Mouse (Mus musculus): ENCODE measurements at regions not wholly inside any gene's neighbourhood (a gene's known extent, or its start where the extent isn't known, plus 50 kb on each side); places are given as distances from the start of the nearest gene placed in this dataset.

GRCm38 (mm10) chr6:99786977-99787376 lies 60.8 kb upstream of the Prok2 start:
- no peak overlapping the region for H3K27ac ChIP-seq (ENCODE audit: low read length)
- H3K9me3 ChIP-seq (replicated peaks; ENCODE audit: control insufficient read depth, low read length, poor library complexity, severe bottlenecking), result no peaks in the 10 kb centered on the region
- H3K27me3 ChIP-seq (ENCODE audit: control insufficient read depth, insufficient read depth, low read depth, low read length), result no peaks in the 10 kb centered on the region
- H3K4me1 ChIP-seq (ENCODE audit: control insufficient read depth, insufficient read depth, low read length), result no peaks in the 10 kb centered on the region; the same call in 1 of the 2 replicates
- H3K36me3 ChIP-seq (ENCODE audit: control insufficient read depth, insufficient read depth, low read length), result no peaks in the 10 kb centered on the region
- ATAC-seq, result no peak
- no peak overlapping the region for H3K9ac ChIP-seq (ENCODE audit: low read depth, low read length)
- no peak overlapping the region for H3K4me3 ChIP-seq (ENCODE audit: low read depth, low read length)
- WGBS, result 90% methylated on average over 7 of the region's 7 CpGs
- H3K4me2 ChIP-seq (ENCODE audit: low read length), result no peak overlapping the region

GRCm38 (mm10) chr6:99785212-99785611 lies 59.0 kb upstream of the Prok2 start:
- ATAC-seq, result no peak
- Histone ChIP-seq H3K36me3 (ENCODE audit: control insufficient read depth, insufficient read depth, low read length) (no peaks in the 10 kb centered on the region), H3K9me3 (replicated peaks; ENCODE audit: control insufficient read depth, low read length, poor library complexity, severe bottlenecking) (no peaks in the 10 kb centered on the region), H3K4me1 (ENCODE audit: control insufficient read depth, insufficient read depth, low read length) (no peaks in the 10 kb centered on the region; the same call in 1 of the 2 replicates), H3K27ac (ENCODE audit: low read length) (no peak overlapping the region), H3K4me2 (ENCODE audit: low read length) (no peak overlapping the region), H3K9ac (ENCODE audit: low read depth, low read length) (no peak overlapping the region), H3K4me3 (ENCODE audit: low read depth, low read length) (no peak overlapping the region), H3K27me3 (ENCODE audit: control insufficient read depth, insufficient read depth, low read depth, low read length) (no peaks in the 10 kb centered on the region)
- 90% methylated on average over 6 of the region's 6 CpGs for WGBS

- H3K27ac ChIP-seq (ENCODE audit: low read length), result no peak overlapping the region
- no peak for ATAC-seq
- WGBS, result 86% methylated on average over 3 of the region's 3 CpGs
Observed at GRCm38 (mm10) chr6:99784804-99785203, 58.6 kb upstream of the Prok2 start.

GRCm38 (mm10) chr6:99784285-99784684 lies 58.1 kb upstream of the Prok2 start:
- Histone ChIP-seq H3K27ac (ENCODE audit: low read length) (no peak overlapping the region), H3K27me3 (ENCODE audit: control insufficient read depth, insufficient read depth, low read depth, low read length) (no peaks in the 10 kb centered on the region), H3K4me1 (ENCODE audit: control insufficient read depth, insufficient read depth, low read length) (no peaks in the 10 kb centered on the region; the same call in 1 of the 2 replicates), H3K4me2 (ENCODE audit: low read length) (no peak overlapping the region), H3K9me3 (replicated peaks; ENCODE audit: control insufficient read depth, low read length, poor library complexity, severe bottlenecking) (no peaks in the 10 kb centered on the region), H3K9ac (ENCODE audit: low read depth, low read length) (no peak overlapping the region), H3K4me3 (ENCODE audit: low read depth, low read length) (no peak overlapping the region), H3K36me3 (ENCODE audit: control insufficient read depth, insufficient read depth, low read length) (no peaks in the 10 kb centered on the region)
- WGBS, result 39% methylated on average over 8 of the region's 8 CpGs
- no peak for ATAC-seq

More at GRCm38 (mm10) chr6:99784804-99785203, 58.6 kb upstream of the Prok2 start:
- H3K9me3 ChIP-seq (replicated peaks; ENCODE audit: control insufficient read depth, low read length, poor library complexity, severe bottlenecking), result no peaks in the 10 kb centered on the region
- H3K4me3 ChIP-seq (ENCODE audit: low read depth, low read length), result no peak overlapping the region
- H3K4me2 ChIP-seq (ENCODE audit: low read length), result no peak overlapping the region
- H3K4me1 ChIP-seq (ENCODE audit: control insufficient read depth, insufficient read depth, low read length), result no peaks in the 10 kb centered on the region; the same call in 1 of the 2 replicates
- no peaks in the 10 kb centered on the region for H3K36me3 ChIP-seq (ENCODE audit: control insufficient read depth, insufficient read depth, low read length)
- H3K9ac ChIP-seq (ENCODE audit: low read depth, low read length), result no peak overlapping the region
- no peaks in the 10 kb centered on the region for H3K27me3 ChIP-seq (ENCODE audit: control insufficient read depth, insufficient read depth, low read depth, low read length)

- no peak overlapping the region for H3K4me2 ChIP-seq (ENCODE audit: low read length)
- no peak for ATAC-seq
- no peak overlapping the region for H3K27ac ChIP-seq (ENCODE audit: low read length)
- 89% methylated on average over 2 of the region's 2 CpGs for WGBS
- H3K4me1 ChIP-seq (ENCODE audit: control insufficient read depth, insufficient read depth, low read length), result no peaks in the 10 kb centered on the region; the same call in 1 of the 2 replicates
- H3K9me3 ChIP-seq (replicated peaks; ENCODE audit: control insufficient read depth, low read length, poor library complexity, severe bottlenecking), result no peaks in the 10 kb centered on the region
- H3K27me3 ChIP-seq (ENCODE audit: control insufficient read depth, insufficient read depth, low read depth, low read length), result no peaks in the 10 kb centered on the region
- H3K36me3 ChIP-seq (ENCODE audit: control insufficient read depth, insufficient read depth, low read length), result no peaks in the 10 kb centered on the region
- no peak overlapping the region for H3K4me3 ChIP-seq (ENCODE audit: low read depth, low read length)
- H3K9ac ChIP-seq (ENCODE audit: low read depth, low read length), result no peak overlapping the region
Observed at GRCm38 (mm10) chr6:99782996-99783395, 56.8 kb upstream of the Prok2 start.

Measured in midbrain, embryonic 16.5 days (tissue).